8 mouse cellular contexts compared by ENCODE assay signal in the genomic region with DNA sequence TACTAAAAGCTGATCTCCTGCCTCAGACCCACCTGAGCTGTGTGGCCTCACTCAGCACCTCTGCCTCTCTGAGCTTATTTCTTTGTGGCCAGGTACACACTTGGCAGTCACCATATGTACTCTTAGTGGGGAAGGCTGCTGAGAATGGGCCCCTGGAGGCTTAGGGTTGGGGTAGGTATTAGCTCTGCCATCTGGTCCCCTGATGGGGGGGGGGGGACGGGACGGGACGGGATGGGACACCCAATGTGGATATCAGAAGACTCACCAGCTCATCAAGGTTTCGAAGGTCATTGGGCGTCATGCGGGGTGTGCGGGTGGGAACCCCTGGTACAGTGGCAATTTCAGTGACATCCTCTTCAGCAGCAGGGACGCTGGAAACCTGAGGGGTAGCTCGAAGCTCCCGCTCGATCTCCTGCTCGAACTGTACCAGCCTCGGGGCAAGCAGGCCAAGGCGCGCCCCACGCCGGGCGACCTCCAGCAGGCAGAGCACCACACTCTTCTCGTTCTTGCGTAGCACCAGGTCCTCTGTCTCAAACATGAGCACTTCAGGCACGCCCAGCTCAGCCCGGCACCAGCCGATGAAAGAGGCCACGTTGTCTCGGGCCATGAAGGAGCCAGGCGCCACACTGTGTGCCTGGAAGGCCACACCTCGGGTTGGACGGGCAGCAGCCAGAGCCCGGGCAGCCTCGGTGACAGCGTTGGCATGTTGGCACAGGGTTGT. TPM values are rescaled to one million over a fixed set of nuclear protein-coding genes. Genes with fewer than 3 reads are reported as not detected.
DNase-seq lines count a peak whose midpoint lies in the region; ATAC-seq and TF ChIP-seq lines count a peak whose summit lies in the region.

No protein-coding gene starts in this region.

- no peak for TF ChIP-seq CTCF in cerebellum, adult 2 months (IDR thresholded peaks at IDR 0.05; ENCODE audit: borderline replicate concordance, insufficient read depth, low read depth, low read length)

- DNase-seq in cerebellum, adult 2 months = peak; percentile 37 to 48
- no peak for DNase-seq in cerebellum, adult 9-10 months
- peak; percentile 8 for DNase-seq in hindbrain, embryonic 10.5 days (ENCODE audit: low spot score)
- no peak for DNase-seq in embryo, embryonic 10 days (ENCODE audit: low spot score)
- no peak for DNase-seq in gastrocnemius, adult 8-10 months (ENCODE audit: low spot score in 2 of 2)

- H3K27ac ChIP-seq in cerebellum, adult 2 months (ENCODE audit: insufficient read depth, low read length) = no peak overlapping the region
- H3K27ac ChIP-seq in hindbrain, embryonic 10.5 days = 0 out of 2 replicates have a peak overlapping the region, but pooled peaks have one; percentile 16
- no peak overlapping the region for H3K27ac ChIP-seq in lung, embryonic 15.5 days

- WGBS in cerebellum, adult 2 months = 39% methylated on average over 31 of the region's 31 CpGs
- 49% methylated on average over 31 of the region's 31 CpGs for WGBS in hindbrain, embryonic 10.5 days
- 59% methylated on average over 31 of the region's 31 CpGs for WGBS in lung, embryonic 15.5 days

- H3K36me3 ChIP-seq in megakaryocyte, embryonic 14.5 days (replicated peaks; ENCODE audit: low read length) = peaks cover 77% of the 10 kb centered on the region
- H3K36me3 ChIP-seq in hindbrain, embryonic 10.5 days = peaks cover 14% of the 10 kb centered on the region
- peaks cover 11% of the 10 kb centered on the region for H3K36me3 ChIP-seq in lung, embryonic 15.5 days

- H3K4me3 ChIP-seq in cerebellum, adult 2 months (replicated peaks; ENCODE audit: insufficient read depth, low read depth, low read length) = peak overlapping the region; percentile 56
- peak overlapping the region; percentile 95 for H3K4me3 ChIP-seq in megakaryocyte, embryonic 14.5 days (replicated peaks)
- peak overlapping the region; percentile 69 for H3K4me3 ChIP-seq in hindbrain, embryonic 10.5 days
- H3K4me3 ChIP-seq in lung, embryonic 15.5 days = peak overlapping the region; percentile 63

- no peak for ATAC-seq in megakaryocyte, adult 5-6 weeks (ENCODE audit: poor library complexity, severe bottlenecking)
- ATAC-seq in lung, embryonic 15.5 days (ENCODE audit: borderline replicate concordance, extremely low read depth, low FRiP score, low TSS enrichment) = no peak

- H3K4me2 ChIP-seq in lung, embryonic 15.5 days = peak overlapping the region; percentile 95

- H3K27me3 ChIP-seq in cerebellum, adult 2 months (ENCODE audit: control insufficient read depth, insufficient read depth, low read length) = no peaks in the 10 kb centered on the region; the same call in 1 of the 2 replicates
- peaks cover 21% of the 10 kb centered on the region for H3K27me3 ChIP-seq in megakaryocyte, embryonic 14.5 days (replicated peaks)
- peaks cover 62% of the 10 kb centered on the region for H3K27me3 ChIP-seq in hindbrain, embryonic 10.5 days (ENCODE audit: insufficient read depth, poor library complexity, severe bottlenecking)
- H3K27me3 ChIP-seq in lung, embryonic 15.5 days = peaks cover 50% of the 10 kb centered on the region

- H3K4me1 ChIP-seq in cerebellum, adult 2 months (ENCODE audit: control insufficient read depth, insufficient read depth, low read length) = peaks cover 16% of the 10 kb centered on the region
- peaks cover 94% of the 10 kb centered on the region for H3K4me1 ChIP-seq in megakaryocyte, embryonic 14.5 days
- peaks cover 63% of the 10 kb centered on the region for H3K4me1 ChIP-seq in hindbrain, embryonic 10.5 days (replicated peaks)
- peaks cover 48% of the 10 kb centered on the region for H3K4me1 ChIP-seq in lung, embryonic 15.5 days

- TF ChIP-seq POLR2A in cerebellum, adult 2 months (IDR thresholded peaks at IDR 0.05; ENCODE audit: borderline replicate concordance, insufficient read depth, low read length) = no peak

- 0 out of 2 replicates have a peak overlapping the region, but pooled peaks have one; percentile 64 for H3K9ac ChIP-seq in lung, embryonic 15.5 days

- H3K9me3 ChIP-seq in megakaryocyte, embryonic 14.5 days = peaks cover 51% of the 10 kb centered on the region
- no peaks in the 10 kb centered on the region for H3K9me3 ChIP-seq in hindbrain, embryonic 10.5 days
- no peaks in the 10 kb centered on the region for H3K9me3 ChIP-seq in lung, embryonic 15.5 days

RNA-seq across cellular contexts. Expression of gene Gas2l1, which starts 1.4 kb away (rescaled TPM):
- 52.2 and 57.4 TPM in 2 replicates for polyA plus RNA-seq in cerebellum, adult 2 months (2012; rRNA removed)
- polyA plus RNA-seq in megakaryocyte, embryonic 14.5 days (2012; ENCODE audit: insufficient read depth, low replicate concordance) = 1,288 and 2,398 TPM in 2 replicates
- total RNA-seq in megakaryocyte, adult 5-6 weeks (2015) = 1.5 and 2.4 TPM in 2 replicates
- total RNA-seq in megakaryocyte, adult 5-6 weeks (2017) = 0.89 and 1.1 TPM in 2 replicates
- polyA plus RNA-seq in hindbrain, embryonic 10.5 days (2016; fragmentation: Nextera tagmentation; extraction: Ambion mirVana) = 25.5 and 34.9 TPM in 2 replicates
- polyA plus RNA-seq in lung, embryonic 15.5 days (2015; fragmentation: Nextera tagmentation; extraction: Ambion mirVana) = 27.1 and 29.1 TPM in 2 replicates
- total RNA-seq in gastrocnemius, adult 8-10 months (2022) = 1 to 10 TPM; 2.4 to 3.8 (median 3.1) TPM

RNA-seq across cellular contexts. Expression of gene Rasl10a, which starts 5.8 kb away (rescaled TPM):
- polyA plus RNA-seq in cerebellum, adult 2 months (2012; rRNA removed) = 2.3 and 2.9 TPM in 2 replicates
- 12.0 and 22.3 TPM in 2 replicates for polyA plus RNA-seq in megakaryocyte, embryonic 14.5 days (2012; ENCODE audit: insufficient read depth, low replicate concordance)
- not detected in 2 replicates for total RNA-seq in megakaryocyte, adult 5-6 weeks (2015)
- total RNA-seq in megakaryocyte, adult 5-6 weeks (2017) = not detected in 2 replicates
- polyA plus RNA-seq in hindbrain, embryonic 10.5 days (2016; fragmentation: Nextera tagmentation; extraction: Ambion mirVana) = 0.44 and 0.84 TPM in 2 replicates
- polyA plus RNA-seq in lung, embryonic 15.5 days (2015; fragmentation: Nextera tagmentation; extraction: Ambion mirVana) = 0.57 and 0.59 TPM in 2 replicates
- not detected for total RNA-seq in gastrocnemius, adult 8-10 months (2022)

RNA-seq across cellular contexts. Expression of gene Rhbdd3, which starts 35.0 kb away (rescaled TPM):
- polyA plus RNA-seq in cerebellum, adult 2 months (2012; rRNA removed) = 27.6 and 29.5 TPM in 2 replicates
- 28.8 and 47.9 TPM in 2 replicates for polyA plus RNA-seq in megakaryocyte, embryonic 14.5 days (2012; ENCODE audit: insufficient read depth, low replicate concordance)
- 2.6 and 6.0 TPM in 2 replicates for total RNA-seq in megakaryocyte, adult 5-6 weeks (2015)
- total RNA-seq in megakaryocyte, adult 5-6 weeks (2017) = 11.5 and 14.5 TPM in 2 replicates
- polyA plus RNA-seq in hindbrain, embryonic 10.5 days (2016; fragmentation: Nextera tagmentation; extraction: Ambion mirVana) = 29.1 and 29.3 TPM in 2 replicates
- polyA plus RNA-seq in lung, embryonic 15.5 days (2015; fragmentation: Nextera tagmentation; extraction: Ambion mirVana) = 26.3 and 31.2 TPM in 2 replicates
- 10 to 100 TPM; 33.1 to 43.7 (median 34.2) TPM for total RNA-seq in gastrocnemius, adult 8-10 months (2022)

RNA-seq across cellular contexts. Expression of gene Ewsr1, which starts 35.3 kb away (rescaled TPM):
- 412 and 449 TPM in 2 replicates for polyA plus RNA-seq in cerebellum, adult 2 months (2012; rRNA removed)
- polyA plus RNA-seq in megakaryocyte, embryonic 14.5 days (2012; ENCODE audit: insufficient read depth, low replicate concordance) = 186 and 838 TPM in 2 replicates
- total RNA-seq in megakaryocyte, adult 5-6 weeks (2015) = 129 and 153 TPM in 2 replicates
- total RNA-seq in megakaryocyte, adult 5-6 weeks (2017) = 326 and 348 TPM in 2 replicates
- 877 and 924 TPM in 2 replicates for polyA plus RNA-seq in hindbrain, embryonic 10.5 days (2016; fragmentation: Nextera tagmentation; extraction: Ambion mirVana)
- polyA plus RNA-seq in lung, embryonic 15.5 days (2015; fragmentation: Nextera tagmentation; extraction: Ambion mirVana) = 778 and 796 TPM in 2 replicates
- total RNA-seq in gastrocnemius, adult 8-10 months (2022) = 10 to 100 TPM; 55.1 to 68.1 (median 64.3) TPM

Comparison
In these comparisons a context has a peak if more than half of its experiments do, and no peak if none do; other contexts are left out.
1. DNase-seq: peak in cerebellum, adult 2 months (2 of 2) and hindbrain, embryonic 10.5 days (single experiment); none in cerebellum, adult 9-10 months (single experiment), embryo, embryonic 10 days (single experiment) and gastrocnemius, adult 8-10 months (0 of 2).
2. RNA of gene Gas2l1, which starts 1.4 kb away (polyA plus RNA-seq): 1,288 to 2,398 TPM in megakaryocyte, embryonic 14.5 days; 52.2 to 57.4 TPM in cerebellum, adult 2 months, 25.5 to 34.9 TPM in hindbrain, embryonic 10.5 days and 27.1 to 29.1 TPM in lung, embryonic 15.5 days; every median in the first group is over 10 times any median in the second.
3. Peak in every context shown above with its lines, with median percentiles within 50 percentile points of each other: H3K4me3 ChIP-seq.